Mouse (Mus musculus) forebrain, embryonic 16.5 days (tissue): ENCODE measurements around the gene Samd4. TPM values are rescaled to one million over a fixed set of nuclear protein-coding genes. Genes with fewer than 3 reads are reported as not detected.
A peak's percentile ranks its signal among the peaks of the same experiment; 100 is the strongest.

Experiments
- ATAC-seq: fragments of 200-750 bp; cut with Nextera tagmentation; 2 replicates; pipeline ENCODE4 v1.8.0; 2017; ENCODE audit warnings: mild to moderate bottlenecking, moderate library complexity
- H3K27ac ChIP-seq: fragments of 300-500 bp; sonication (generic); 2 replicates; pipeline ENCODE4 v1.5.1; 2014; ENCODE audit warnings: low read length, control low read depth
- H3K27me3 ChIP-seq: fragments of 300-500 bp; sonication (generic); replicated peaks from 2 replicates; pipeline ENCODE4 v1.6.1; 2014; ENCODE audit warnings: low read length; ENCODE audit not compliant: control insufficient read depth, insufficient read depth
- H3K36me3 ChIP-seq: fragments of 300-500 bp; sonication (generic); 2 replicates; pipeline ENCODE4 v1.6.1; 2014; ENCODE audit not compliant: control insufficient read depth, insufficient read depth
- H3K4me1 ChIP-seq: fragments of 300-500 bp; sonication (generic); replicated peaks from 2 replicates; pipeline ENCODE4 v1.6.1; 2014; ENCODE audit warnings: low read length; ENCODE audit not compliant: control insufficient read depth, insufficient read depth
- H3K4me2 ChIP-seq: fragments of 300-500 bp; sonication (generic); 2 replicates; pipeline ENCODE4 v1.6.1; 2014; ENCODE audit warnings: mild to moderate bottlenecking, low read length, control low read depth
- H3K4me3 ChIP-seq: fragments of 300-500 bp; sonication (generic); replicated peaks from 2 replicates; pipeline ENCODE4 v1.5.1; 2014; ENCODE audit warnings: mild to moderate bottlenecking, low read length, control low read depth
- H3K9ac ChIP-seq: fragments of 300-500 bp; sonication (generic); replicated peaks from 2 replicates; pipeline ENCODE4 v1.6.1; 2014; ENCODE audit warnings: low read depth, low read length, control low read depth
- H3K9me3 ChIP-seq: fragments of 300-500 bp; sonication (generic); 2 replicates; pipeline ENCODE4 v1.6.1; 2016; ENCODE audit warnings: low read length; ENCODE audit not compliant: control insufficient read depth
- WGBS: fragments of 180-500 bp; shearing (Covaris S2); extraction: QIAGEN DNeasy Blood & Tissue Kit; methylation state at CpG from one replicate; pipeline ENCODE4 v1.1.7; 2014; 5-methylcytosine and 5-hydroxymethylcytosine counted together
- polyA plus RNA-seq: library from polyadenylated mRNA; unstranded; fragments of >200 nt; fragmentation: Nextera tagmentation; extraction: Ambion mirVana; gene quantifications from 2 replicates; pipeline ENCODE4 v1.2.1, GENCODE M21; 2015

Gene Samd4
- polyA plus RNA-seq, 1 experiment from 2014 or later: 6.6 TPM

DNA sequence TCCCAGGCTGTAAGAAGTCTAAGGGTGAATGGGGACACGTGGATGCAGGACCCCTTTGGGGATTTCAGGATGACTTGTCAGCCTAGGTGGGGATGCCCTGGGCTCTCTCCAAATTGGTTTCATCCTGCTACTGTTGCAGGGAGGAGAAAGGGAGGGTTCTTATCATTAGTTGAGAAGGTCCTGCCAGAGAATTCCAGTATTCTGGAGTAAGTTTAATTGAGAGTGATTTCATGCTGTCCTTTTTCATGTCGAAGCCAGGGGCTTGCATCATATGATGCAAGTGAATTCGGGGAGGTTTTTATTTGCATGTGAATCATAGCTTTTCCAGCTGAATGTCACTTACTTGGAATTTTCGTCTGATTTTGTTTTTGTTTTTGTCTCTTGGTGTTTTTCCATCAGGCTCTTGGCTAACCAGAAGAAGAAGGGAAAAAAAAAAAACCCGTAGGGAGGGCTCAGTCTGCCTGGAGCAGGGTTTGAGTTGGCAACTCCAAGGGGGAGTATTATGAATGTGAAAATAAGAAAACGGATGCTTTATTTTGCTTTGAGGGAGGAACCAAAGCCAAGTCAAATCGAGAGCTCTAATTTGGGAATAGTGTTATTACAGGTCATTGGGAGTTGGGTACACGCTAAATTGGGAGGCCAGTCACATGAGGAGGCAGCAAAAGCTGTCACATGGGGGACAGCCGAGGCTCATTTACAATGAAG is 116.8 kb downstream of the Samd4 start:
- Histone ChIP-seq H3K36me3 (no peaks in the 10 kb centered on the region), H3K4me2 (no peak overlapping the region), H3K4me3 (no peak overlapping the region), H3K27me3 (no peaks in the 10 kb centered on the region), H3K27ac (no peak overlapping the region), H3K9ac (no peak overlapping the region), H3K4me1 (peaks cover 10% of the 10 kb centered on the region), H3K9me3 (no peaks in the 10 kb centered on the region)
- 17% methylated on average over 9 of the region's 9 CpGs for WGBS
- ATAC-seq: peak; percentile 62

DNA sequence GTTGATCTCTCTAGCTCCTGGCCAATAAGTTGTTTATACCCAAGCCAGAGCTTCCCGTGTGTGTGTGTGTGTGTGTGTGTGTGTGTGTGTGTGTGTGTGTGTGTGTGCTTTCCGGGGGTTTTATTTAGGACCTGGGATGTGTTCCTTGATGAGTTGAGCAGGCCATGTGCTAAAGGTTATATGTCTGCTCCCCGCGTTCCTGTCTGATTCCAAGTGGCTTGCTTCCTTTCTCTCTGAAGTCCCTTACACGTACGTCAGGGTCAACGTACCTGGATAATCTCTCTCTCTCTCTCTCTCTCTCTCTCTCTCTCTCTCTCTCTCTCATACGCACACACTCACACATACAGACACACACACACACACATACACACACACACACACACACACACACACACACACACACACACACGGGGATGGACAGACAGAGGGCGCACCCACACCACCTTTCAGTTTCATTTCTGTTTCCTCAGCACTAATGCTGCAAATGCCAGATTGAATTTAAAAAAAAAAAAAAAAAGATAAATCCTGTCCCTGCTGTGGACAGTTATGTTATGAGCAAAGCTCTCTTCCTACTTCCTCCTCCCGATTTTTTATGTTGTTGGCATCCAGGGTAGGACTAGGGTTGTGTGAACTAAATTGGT is 117.6 kb downstream of the Samd4 start:
- no peak overlapping the region for H3K4me2 ChIP-seq
- peaks cover 10% of the 10 kb centered on the region for H3K4me1 ChIP-seq
- no peak for ATAC-seq
- H3K4me3 ChIP-seq: no peak overlapping the region
- H3K9ac ChIP-seq: no peak overlapping the region
- WGBS: 72% methylated on average over 11 of the region's 11 CpGs
- no peaks in the 10 kb centered on the region for H3K36me3 ChIP-seq
- no peak overlapping the region for H3K27ac ChIP-seq
- no peaks in the 10 kb centered on the region for H3K9me3 ChIP-seq
- no peaks in the 10 kb centered on the region for H3K27me3 ChIP-seq

DNA sequence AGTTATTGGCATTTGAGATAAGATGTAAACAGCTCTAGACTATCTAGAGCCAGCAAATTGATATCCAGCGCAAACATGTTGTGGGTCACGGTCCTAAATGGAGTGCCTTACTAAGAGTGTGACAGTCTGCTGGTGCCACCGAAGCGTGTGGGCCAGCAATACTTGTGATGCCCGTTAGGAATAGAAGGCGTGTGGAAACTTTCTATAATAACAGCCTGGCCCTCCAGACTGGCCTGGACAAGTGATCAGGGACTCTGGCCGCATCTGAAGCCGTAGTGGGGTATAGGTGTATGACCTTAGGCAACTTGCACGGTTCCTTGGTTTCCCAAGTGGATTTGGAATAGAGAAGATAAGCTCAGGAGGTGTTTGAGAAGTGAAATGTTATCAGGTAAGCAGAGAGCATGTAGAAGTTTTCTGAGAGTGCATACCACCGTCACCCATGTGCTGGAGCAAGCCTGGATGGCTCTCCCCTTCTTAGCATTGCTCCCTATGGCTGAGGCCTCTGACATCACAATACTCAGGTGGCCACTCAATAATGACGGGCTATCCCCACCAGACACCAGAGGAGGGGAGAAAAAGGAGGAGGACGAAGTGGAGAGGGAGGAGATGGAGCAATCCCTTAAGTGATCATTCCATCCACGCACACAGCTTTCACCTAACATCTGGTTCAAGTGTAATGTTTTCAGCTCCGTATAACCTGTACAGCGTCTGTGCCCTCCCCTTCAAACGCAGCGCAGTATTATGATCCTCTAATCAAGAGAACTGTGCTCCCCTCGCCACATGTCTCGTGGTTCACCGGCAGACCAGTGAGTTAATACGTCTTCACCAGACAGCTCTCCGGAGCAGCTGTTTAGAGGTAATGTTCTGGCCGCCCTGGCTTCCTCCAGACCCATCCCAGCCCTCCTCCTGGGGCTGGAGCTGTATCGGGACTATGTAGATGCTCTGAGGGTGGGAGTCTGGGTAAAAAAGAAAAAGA is 118.4 kb downstream of the Samd4 start:
- ATAC-seq: no peak
- 84% methylated on average over 24 of the region's 24 CpGs for WGBS
- H3K4me2 ChIP-seq: no peak overlapping the region
- no peak overlapping the region for H3K9ac ChIP-seq
- no peak overlapping the region for H3K4me3 ChIP-seq
- no peaks in the 10 kb centered on the region for H3K27me3 ChIP-seq
- H3K36me3 ChIP-seq: no peaks in the 10 kb centered on the region
- H3K4me1 ChIP-seq: peaks cover 10% of the 10 kb centered on the region
- H3K27ac ChIP-seq: no peak overlapping the region
- no peaks in the 10 kb centered on the region for H3K9me3 ChIP-seq

DNA sequence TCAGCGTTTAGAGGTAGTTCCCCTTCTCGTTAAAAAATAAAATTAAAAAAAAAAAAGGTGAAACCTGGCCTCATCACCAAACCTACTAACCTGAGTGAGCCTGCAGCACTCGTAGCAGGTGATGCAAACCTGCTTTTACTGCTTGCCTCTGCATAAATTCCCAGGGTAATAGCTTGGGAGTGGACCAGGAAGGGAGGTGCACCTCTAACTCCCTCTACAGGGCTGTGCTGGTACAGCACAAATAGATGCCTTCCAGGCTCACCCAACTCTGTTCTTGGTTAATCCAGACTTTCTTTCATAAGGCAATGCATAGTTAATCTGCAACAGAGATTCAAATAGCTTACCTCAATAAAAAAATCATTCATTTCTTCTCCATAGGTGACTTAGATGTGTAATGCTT is 121.5 kb downstream of the Samd4 start:
- no peaks in the 10 kb centered on the region for H3K9me3 ChIP-seq
- H3K27me3 ChIP-seq: no peaks in the 10 kb centered on the region
- 17% methylated on average over 3 of the region's 3 CpGs for WGBS
- no peak overlapping the region for H3K4me3 ChIP-seq
- peaks cover 10% of the 10 kb centered on the region for H3K4me1 ChIP-seq
- ATAC-seq: no peak
- no peak overlapping the region for H3K4me2 ChIP-seq
- H3K36me3 ChIP-seq: no peaks in the 10 kb centered on the region
- no peak overlapping the region for H3K9ac ChIP-seq
- no peak overlapping the region for H3K27ac ChIP-seq

DNA sequence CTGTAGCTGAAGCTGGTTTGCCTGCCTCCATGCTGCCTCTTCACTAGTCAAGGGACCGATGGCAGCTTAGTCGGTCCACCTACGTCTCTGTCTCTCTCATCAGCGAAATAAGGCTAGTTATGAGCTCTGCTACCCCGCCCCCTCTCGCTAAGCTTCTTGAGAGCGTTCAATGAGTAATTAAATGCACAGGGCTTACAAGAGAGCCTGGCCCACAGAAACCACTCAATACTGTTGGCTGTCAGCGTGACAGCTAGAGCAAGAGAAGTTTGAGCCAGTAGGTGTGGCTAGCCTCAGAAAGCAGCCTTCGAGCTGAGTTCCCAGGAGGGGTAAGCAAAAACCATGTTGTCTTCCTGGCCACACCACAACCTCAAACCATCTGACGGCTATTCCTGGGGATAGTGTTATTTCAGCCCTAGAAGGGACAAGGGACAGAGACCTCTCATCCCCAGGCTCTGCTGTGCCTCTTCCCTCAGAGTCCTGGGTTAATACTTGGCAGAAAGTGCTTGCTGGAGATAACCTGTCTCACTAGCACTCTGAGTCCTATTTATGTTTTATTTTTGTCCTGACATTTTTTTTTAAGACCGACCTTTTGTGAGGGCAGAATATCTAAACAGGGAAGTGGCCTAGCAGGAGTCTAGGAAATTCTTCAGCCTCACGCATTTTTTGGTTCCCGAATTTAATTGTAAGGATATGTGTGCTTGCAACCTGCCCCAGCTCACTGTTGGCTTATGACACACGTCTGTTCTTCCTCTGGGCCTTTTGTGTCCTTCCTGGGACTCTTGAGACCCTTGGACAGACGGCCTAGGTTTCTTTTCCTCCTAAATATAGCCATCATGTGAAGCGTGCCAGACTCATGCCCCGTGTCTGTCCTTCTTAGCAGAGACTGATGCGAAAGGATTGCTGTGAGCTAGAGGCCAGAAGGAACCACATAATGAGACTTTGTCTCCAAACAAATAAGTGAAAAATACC is 128.8 kb downstream of the Samd4 start:
- H3K4me3 ChIP-seq: no peak overlapping the region
- no peaks in the 10 kb centered on the region for H3K36me3 ChIP-seq
- H3K27me3 ChIP-seq: no peaks in the 10 kb centered on the region
- WGBS: 20% methylated on average over 18 of the region's 18 CpGs
- H3K4me2 ChIP-seq: peak overlapping the region; percentile 10; the same call in 1 of the 2 replicates
- H3K9ac ChIP-seq: no peak overlapping the region
- ATAC-seq: peak; percentile 90
- no peaks in the 10 kb centered on the region for H3K9me3 ChIP-seq
- no peak overlapping the region for H3K27ac ChIP-seq
- peaks cover 12% of the 10 kb centered on the region for H3K4me1 ChIP-seq

DNA sequence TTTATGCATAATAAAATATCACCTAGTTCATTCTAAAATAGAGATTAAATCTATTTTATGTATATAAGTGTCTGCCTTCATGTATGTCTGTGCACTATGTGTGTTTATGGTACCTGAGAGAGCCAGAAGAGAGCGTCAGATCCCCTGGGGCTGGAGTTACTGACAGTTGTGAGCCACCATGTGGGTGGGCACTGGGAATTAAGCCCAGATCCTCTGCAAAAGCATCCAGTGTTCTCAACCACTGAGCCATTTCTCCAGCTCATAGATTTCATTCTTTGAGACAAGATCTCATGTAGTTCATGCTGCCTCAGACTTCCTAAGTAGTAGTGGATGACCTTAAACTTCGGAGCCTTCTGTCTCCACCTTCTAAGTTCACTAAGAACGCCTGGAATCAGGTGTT is 133.0 kb downstream of the Samd4 start:
- Histone ChIP-seq H3K9me3 (no peaks in the 10 kb centered on the region), H3K4me3 (no peak overlapping the region), H3K36me3 (no peaks in the 10 kb centered on the region), H3K9ac (no peak overlapping the region), H3K4me2 (no peak overlapping the region), H3K4me1 (peaks cover 12% of the 10 kb centered on the region), H3K27ac (no peak overlapping the region), H3K27me3 (no peaks in the 10 kb centered on the region)
- 80% methylated on average over 3 of the region's 3 CpGs for WGBS
- ATAC-seq: no peak

DNA sequence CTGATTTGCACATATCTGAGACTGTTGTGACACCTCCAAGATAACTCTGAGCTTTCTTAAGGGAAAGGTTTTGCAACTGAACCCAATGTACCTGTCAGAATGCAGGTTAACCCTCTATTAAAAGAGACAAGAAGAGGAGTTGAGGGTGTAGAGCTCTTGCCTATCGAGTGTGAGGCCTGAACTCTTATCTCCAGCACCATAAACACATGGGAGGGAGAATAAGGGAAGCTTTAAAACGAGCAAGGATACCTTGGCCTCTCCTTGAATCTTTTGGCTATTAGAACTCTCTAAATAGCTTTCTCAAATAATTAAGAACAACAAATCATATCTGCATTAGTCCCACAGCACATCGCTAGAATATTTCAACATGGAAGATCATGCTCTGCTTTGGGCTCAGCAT is 135.0 kb downstream of the Samd4 start:
- 89% methylated on average over 3 of the region's 3 CpGs for WGBS
- Histone ChIP-seq H3K27me3 (no peaks in the 10 kb centered on the region), H3K36me3 (no peaks in the 10 kb centered on the region), H3K27ac (no peak overlapping the region), H3K4me3 (no peak overlapping the region), H3K9me3 (no peaks in the 10 kb centered on the region), H3K9ac (no peak overlapping the region), H3K4me2 (no peak overlapping the region), H3K4me1 (no peaks in the 10 kb centered on the region)
- ATAC-seq: no peak

DNA sequence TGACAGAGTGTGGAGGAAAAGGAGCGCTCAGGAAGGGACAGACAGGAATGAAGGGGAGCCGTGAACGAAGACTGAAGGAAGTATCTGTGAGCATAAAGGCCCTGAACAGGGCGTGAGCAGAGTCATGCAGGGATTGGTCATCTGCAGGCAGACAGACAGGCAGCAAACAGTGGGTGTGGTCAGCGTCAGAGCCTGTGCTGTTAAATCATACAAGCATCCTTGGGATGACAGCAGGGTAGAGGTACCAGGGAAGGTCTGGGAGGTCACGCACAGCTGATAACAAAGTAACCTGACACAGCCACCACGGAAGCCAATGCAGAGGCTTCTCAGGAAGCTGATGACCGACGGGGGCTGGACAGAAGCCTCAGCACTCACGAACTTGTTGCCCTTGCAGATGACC is 138.2 kb downstream of the Samd4 start:
- Histone ChIP-seq H3K9me3 (no peaks in the 10 kb centered on the region), H3K27me3 (no peaks in the 10 kb centered on the region), H3K4me3 (no peak overlapping the region), H3K36me3 (no peaks in the 10 kb centered on the region), H3K4me1 (no peaks in the 10 kb centered on the region), H3K27ac (no peak overlapping the region), H3K4me2 (no peak overlapping the region), H3K9ac (no peak overlapping the region)
- ATAC-seq: no peak
- 77% methylated on average over 10 of the region's 10 CpGs for WGBS
